Mouse (Mus musculus) heart, postnatal 25 days (tissue): ENCODE data around the gene Clint1. TPM values are rescaled to one million over a fixed set of nuclear protein-coding genes. Genes with fewer than 3 reads are reported as not detected.
A peak's percentile ranks its signal among the peaks of the same experiment; 100 is the strongest.

ENCODE experiments used
- DNase-seq: peaks from one replicate; pipeline ENCODE4 v3.0.0; 2022; ENCODE audit warnings: low spot score
- intact Hi-C: fragments of 180-260 bp; cut with DNase I; formaldehyde crosslinking; loops from one replicate; pipeline ENCODE4 v1.15.1; 2025
- total RNA-seq, 2 experiments: library from RNA; stranded (reverse); gene quantifications; 2 replicates each; pipeline ENCODE4 v1.2.3; 2021

Gene Clint1
- total RNA-seq, 2 experiments from 2014 or later = 36.0 to 36.4 TPM

GRCm38 (mm10) chr11:45918018-45918417 is 66.2 kb downstream of the Clint1 start:
- DNase-seq = no peak
- intact Hi-C loops = no loop called here

- DNase-seq = no peak
- intact Hi-C loops = no loop called here
Observed at GRCm38 (mm10) chr11:45918836-45919235, 67.0 kb downstream of the Clint1 start.

DNA sequence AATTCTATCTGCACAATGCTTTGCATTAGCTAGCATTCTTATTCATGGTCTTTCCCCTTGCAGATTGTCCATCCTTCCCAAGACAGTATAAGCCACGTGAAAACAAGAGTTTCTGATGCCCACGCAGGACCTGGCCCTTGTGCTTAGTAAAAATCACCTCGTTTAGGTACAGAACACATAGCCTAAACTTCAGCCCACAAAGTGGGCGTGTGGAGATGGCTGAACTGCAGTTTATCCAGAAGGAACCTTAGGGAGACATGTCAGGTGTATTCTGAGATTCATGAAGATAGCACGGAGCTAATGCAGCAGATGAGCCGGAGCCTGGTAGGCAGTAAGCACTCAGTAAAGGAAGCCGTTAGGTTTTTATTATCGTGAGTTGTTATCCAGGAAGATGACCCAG is 69.2 kb downstream of the Clint1 start:
- no peak for DNase-seq
- intact Hi-C loops = no loop called here

DNA sequence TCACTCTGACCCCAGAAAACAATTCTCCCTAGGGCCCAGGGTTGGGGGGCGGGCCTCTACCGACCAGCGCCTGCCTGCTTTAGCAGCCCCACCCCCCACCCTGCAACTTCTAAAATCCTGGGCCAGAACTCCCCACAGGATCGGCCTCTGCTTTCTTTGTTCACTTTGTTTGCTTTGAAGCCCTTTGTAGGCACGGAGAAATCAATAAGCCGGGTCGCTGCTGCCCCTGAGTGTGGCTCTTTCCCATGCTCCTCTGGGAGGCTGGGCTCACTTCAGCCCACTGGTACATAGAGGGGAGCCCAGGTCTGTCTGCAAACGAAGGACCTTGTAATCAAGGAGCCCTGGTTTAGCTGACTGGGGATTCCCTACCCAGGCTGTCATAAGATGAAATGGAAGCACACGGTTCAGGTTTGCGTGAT is 69.6 kb downstream of the Clint1 start:
- intact Hi-C loops = no loop called here
- DNase-seq = no peak

DNA sequence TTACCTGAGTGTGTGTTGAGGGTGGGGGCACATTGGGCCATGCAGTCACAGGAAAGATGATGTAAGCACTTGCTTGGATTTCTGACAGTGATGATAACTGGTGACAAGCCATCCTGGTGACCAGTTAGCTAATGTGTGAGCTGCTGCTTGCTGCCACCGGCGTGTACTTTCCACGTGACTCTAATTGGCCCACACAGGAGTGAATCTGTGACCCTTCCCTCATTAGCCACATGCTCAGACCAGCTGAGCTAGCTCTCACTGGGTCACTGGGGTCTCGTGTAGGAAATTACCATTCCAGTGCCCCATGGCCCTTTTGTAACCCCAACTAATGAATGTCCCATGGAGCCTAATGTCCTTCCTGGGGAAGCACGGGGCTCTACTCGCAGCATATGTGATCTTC is 73.6 kb downstream of the Clint1 start:
- intact Hi-C loops = loop anchor here (5.0 kb wide), 1 partner anchor 1338 kb away; no protein-coding TSS in a partner anchor
- DNase-seq = no peak

DNA sequence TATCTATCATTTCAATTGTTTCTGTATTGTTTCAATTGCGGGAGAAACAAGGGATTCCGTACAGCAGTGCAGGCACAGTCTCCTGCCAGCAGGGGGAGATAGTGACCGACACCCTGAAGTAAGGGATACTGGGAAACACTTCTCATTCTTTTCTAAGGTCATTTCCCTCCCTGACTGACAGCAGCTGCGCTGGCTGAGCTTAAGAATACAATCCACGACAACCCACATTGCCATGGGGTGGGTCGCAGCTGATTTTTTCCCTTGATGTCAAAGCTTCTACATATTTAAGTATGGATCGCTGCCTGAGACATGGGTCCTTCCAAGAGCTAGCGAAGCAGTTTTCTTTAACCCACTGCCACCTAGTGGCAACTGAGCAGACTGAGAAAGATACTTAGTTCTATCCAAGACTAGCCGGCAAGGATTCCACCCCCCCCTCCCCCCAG is 74.8 kb downstream of the Clint1 start:
- peak; percentile 43 for DNase-seq
- intact Hi-C loops = loop anchor here (5.0 kb wide), 1 partner anchor 1339 kb away; no protein-coding TSS in a partner anchor

GRCm38 (mm10) chr11:45927456-45927855 is 75.6 kb downstream of the Clint1 start:
- no peak for DNase-seq
- intact Hi-C loops = loop anchor here (5.0 kb wide), 1 partner anchor 1340 kb away; no protein-coding TSS in a partner anchor

DNA sequence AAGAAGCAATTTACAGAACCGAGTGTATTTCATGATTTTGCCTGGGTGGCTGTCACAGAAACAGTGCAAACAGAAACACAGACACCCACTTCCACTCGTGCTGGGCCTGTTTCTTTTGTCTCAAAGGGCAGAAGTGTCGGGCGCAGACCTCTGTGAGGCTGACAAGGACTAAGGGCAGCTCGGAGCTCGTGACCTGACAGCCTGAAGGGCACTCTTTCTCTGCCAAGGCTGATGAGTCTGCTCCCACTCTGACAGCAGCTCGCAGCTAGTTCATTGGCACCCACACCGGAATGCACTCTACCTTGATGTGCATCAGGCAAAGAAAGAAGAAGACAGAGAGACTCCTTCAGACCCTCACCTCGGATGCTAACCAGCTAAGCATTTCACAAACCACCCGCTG is 77.7 kb downstream of the Clint1 start:
- intact Hi-C loops = loop anchor here (5.0 kb wide), 1 partner anchor 1342 kb away; no protein-coding TSS in a partner anchor
- no peak for DNase-seq

GRCm38 (mm10) chr11:45932771-45933170 is 80.9 kb downstream of the Clint1 start:
- DNase-seq = no peak
- intact Hi-C loops = no loop called here

DNA sequence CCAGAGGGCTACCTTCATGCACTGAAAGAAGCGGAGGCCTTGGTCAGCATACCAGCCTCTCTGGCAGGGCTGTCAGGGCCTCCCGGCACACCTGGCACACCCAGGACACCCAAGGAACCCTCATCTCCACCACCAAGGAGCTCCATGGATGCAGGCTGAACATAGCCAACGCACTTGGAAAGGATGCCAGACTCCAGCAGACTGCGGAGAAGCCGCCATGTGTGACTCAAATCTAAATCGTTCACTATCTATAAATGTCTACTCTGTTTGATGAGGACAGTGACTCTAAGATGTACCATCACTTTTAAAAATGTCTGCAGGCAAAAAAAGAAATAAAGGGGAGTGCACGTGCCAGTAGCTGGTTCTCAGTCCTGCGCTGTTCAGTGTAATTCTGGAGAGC is 85.6 kb downstream of the Clint1 start:
- DNase-seq = no peak
- intact Hi-C loops = no loop called here

DNA sequence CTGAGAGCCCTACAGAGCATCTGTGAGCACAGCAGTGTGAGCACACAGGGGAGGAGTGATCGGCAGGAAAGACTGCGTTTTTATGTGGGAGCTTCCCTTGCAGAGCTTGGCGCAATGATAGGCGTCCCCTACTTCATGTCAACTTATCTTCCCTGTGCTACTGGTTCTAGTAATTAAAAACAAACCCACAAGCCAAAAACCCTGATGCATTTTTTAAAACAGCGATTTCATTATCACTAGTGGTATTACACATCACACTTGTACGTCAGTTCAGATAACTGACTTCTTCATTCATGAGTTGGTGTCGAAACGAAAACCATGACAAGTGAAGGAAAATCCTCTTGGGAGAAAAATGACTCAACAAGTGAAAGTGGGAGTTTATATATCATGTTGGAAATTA is 87.1 kb downstream of the Clint1 start:
- intact Hi-C loops = no loop called here
- no peak for DNase-seq

DNA sequence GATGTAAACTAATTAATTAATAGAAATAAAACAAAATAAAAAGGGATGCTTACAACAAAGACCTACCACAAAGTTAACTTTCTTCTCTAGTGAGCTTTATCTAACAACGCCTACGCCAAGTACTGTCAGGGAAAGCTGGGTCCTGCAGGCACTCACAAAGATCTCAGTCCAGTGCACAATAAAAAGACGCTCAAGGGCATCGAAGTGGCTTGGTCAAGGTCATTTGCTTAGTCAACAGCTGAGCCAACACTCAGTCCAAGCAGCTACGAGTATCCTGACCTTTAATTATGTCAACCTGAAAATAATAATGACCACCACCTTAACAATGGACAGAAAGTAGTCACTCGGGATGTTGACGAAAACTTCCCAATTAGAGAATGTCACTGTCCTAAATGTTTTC is 90.4 kb downstream of the Clint1 start:
- intact Hi-C loops = loop anchor here (5.0 kb wide), 1 partner anchor 275 kb away; no protein-coding TSS in a partner anchor

GRCm38 (mm10) chr11:45943108-45943705 is 91.4 kb downstream of the Clint1 start:
- intact Hi-C loops = loop anchor here (5.0 kb wide), 1 partner anchor 274 kb away; no protein-coding TSS in a partner anchor
- no peak for DNase-seq

More for the DNA sequence above, 90.4 kb downstream of the Clint1 start:
- no peak for DNase-seq

DNA sequence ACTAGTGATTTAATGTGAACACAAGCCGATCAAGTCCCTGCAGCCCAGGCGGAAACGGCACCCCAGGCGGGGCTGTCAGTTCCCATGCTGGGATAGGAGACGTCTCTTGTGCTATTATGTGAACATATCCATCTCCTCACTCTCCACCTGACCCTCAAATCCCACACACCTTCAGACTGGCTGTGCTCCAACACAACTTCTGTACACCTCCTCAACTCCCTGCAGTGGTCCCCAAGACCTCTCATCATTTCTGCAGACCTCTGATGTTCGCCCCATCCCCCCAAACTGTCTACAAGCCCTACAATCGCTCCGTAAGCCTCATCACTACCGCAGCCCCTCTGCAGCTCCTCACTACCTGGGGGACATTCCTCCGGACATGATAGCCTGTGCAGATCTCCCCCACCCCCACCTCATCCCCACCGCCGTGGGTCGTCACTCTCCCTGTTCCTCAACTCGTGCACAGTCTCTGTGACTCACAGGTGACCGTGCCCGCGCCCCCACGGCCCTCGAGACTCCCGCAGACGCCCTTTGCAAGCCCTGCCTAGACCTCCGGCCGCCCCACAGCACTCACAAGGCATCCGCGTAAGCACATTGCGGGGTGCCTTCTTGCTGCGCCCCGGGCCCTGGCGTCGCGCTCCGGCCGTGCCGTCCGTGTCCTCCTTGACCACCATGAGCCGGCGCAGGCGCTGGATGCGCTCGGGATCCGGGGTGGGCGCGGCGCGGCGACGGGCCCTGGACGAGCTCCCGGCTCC is 92.2 kb downstream of the Clint1 start:
- no peak for DNase-seq
- intact Hi-C loops = loop anchor here (5.0 kb wide), 1 partner anchor 273 kb away; no protein-coding TSS in a partner anchor

GRCm38 (mm10) chr11:45944643-45945156 is 92.8 kb downstream of the Clint1 start, which contains the start of gene Lsm11:
Gene Lsm11 (minus strand): TSS chr11:45944935.
- intact Hi-C loops = loop anchor here (5.0 kb wide), 1 partner anchor 273 kb away; no protein-coding TSS in a partner anchor
- DNase-seq = peak; percentile 90

DNA sequence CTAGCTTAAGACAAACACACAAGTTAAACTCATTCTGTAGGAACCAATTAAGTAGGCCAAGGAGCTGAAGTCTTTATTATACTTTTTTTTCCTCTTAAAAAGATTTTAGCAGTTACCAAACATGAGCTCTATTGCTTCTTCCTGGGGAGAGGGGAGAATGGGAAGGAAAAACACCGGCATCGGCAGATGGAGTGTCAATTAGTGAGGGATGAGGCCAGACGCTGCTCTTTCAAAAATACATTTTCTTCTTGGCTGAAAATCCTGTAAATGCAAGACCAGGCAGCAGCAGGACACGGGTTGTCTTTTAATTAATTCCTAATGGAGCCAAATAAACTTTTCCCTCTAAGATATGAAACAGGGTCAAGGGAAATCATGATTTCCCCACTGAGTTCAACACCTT is 94.9 kb downstream of the Clint1 start:
- no peak for DNase-seq
- intact Hi-C loops = no loop called here

DNA sequence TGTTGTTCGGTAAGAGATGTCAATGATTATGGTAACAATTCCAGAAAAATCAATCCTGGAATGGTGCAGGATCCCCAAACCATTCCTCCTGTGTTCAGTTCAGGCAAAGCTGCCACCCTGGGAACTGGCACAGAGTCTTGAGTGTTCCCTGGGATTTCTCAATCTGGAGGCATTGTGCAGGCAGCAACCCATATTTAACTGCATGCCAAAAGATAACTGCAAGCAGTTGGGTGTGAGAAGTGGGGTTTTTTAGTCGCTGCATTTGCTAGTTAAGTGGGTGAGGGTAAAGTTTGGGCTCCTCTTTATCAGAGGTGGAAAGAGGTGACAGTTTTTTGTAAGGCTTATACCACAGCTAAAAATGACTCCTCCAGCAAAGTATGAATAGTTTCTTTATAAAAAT is 95.6 kb downstream of the Clint1 start:
- DNase-seq = no peak
- intact Hi-C loops = no loop called here

DNA sequence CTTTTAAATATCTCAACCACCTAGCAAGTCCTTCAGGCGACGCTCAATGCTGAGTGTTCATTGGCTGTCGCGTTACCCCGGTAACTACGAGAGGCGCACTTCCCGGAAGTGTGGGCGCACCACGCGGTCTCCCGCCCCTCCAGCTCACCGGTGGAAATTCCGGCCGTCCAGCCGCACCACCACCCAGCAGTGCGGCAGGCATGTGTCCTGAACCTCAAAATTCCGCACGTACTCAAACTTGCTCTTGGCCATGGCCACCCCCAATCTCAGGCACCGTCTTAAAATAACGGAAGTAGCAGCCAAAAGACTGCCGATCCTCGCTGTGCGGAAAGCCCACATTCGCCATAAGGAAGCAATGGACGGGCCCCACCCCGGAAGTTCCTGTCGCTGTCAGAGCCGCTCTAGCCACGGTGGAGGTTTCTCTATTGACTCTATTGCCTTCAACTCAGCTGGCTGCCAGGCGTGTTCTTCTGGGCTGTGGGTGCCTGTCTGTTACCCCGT is 103.3 kb downstream of the Clint1 start, which contains the start of gene Thg1l:
Gene Thg1l, minus strand, starts transcription at position 368 of the 501 bp plus-strand sequence.
- intact Hi-C loops = loop anchor here (5.0 to 10.0 kb wide), 2 partner anchors 170 to 262 kb away; no protein-coding TSS in a partner anchor
- peak; percentile 84 for DNase-seq

GRCm38 (mm10) chr11:45959598-45959997 is 107.7 kb downstream of the Clint1 start:
- intact Hi-C loops = loop anchor here (5.0 to 10.0 kb wide), 2 partner anchors 165 to 258 kb away; no protein-coding TSS in a partner anchor
- no peak for DNase-seq

DNA sequence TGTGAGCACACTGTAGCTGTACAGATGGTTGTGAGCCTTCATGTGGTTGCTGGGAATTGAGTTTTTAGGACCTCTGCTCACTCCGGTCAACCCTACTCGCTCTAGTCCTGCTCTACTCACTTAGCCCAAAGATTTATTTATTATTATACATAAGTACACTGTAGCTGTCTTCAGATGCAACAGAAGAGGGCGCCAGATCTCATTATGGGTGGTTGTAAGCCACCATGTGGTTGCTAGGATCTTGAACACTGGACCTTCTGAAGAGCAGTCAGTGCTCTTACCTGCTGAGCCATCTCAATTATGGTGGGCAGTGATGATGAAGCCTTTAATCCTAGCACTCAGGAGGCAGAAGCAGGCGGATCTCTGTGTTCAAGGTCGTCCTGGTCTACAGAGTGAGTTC is 108.2 kb downstream of the Clint1 start:
- no peak for DNase-seq
- intact Hi-C loops = no loop called here
